In the genomic region with DNA sequence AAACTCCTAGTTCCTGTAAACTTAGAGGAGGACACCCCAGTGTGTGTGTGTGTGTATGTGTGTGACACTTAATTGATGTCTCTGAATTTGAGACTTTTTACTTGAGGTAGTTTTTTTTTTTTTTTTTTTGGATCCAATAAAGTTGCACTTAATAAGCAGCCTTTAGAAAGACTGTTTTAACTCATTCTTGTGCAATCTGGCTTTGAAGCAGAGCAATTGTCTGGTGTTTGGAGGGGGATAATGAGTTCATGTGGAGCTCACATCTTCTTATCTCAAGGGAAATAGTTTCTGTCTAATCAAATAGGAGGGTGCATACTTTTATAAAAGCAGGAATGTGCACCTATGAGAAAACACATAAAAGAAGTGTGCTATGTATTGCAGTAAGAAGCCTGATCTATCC, we compare ENCODE assay signal across 17 mouse cellular contexts.
"Had no signal": no experiment of that assay in that cellular context is flagged by ENCODE, and none has a peak within 500 bp of the region (broad histone marks: within the 10 kb centered on the region; RNA-seq: fewer than 3 reads in every experiment).

No protein-coding gene starts in this region.

- H3K27me3 ChIP-seq: liver, embryonic 13.5 days; liver, embryonic 15.5 days; megakaryocyte, embryonic 14.5 days; midbrain, embryonic 13.5 days; midbrain, embryonic 15.5 days; neural tube, embryonic 12.5 days; stomach, embryonic 15.5 days had no signal

- ATAC-seq: liver, postnatal 0 days; midbrain, embryonic 13.5 days; midbrain, embryonic 15.5 days had no signal

- H3K4me2 ChIP-seq: liver, embryonic 11.5 days; liver, embryonic 13.5 days; liver, embryonic 15.5 days; midbrain, embryonic 11.5 days; midbrain, embryonic 13.5 days; midbrain, embryonic 15.5 days; neural tube, embryonic 12.5 days; stomach, embryonic 15.5 days had no signal

- DNase-seq: liver, embryonic 13.5 days; liver, postnatal 0 days; lung, postnatal 10 days; right cerebral cortex, postnatal 14 days; thymus, adult 2 months; thymus, postnatal 25 days; thymus, postnatal 4 days had no signal

- H3K9me3 ChIP-seq: liver, embryonic 13.5 days; liver, embryonic 15.5 days; stomach, embryonic 15.5 days had no signal

- H3K27ac ChIP-seq: liver, embryonic 13.5 days; liver, embryonic 15.5 days; macrophage; midbrain, embryonic 13.5 days; midbrain, embryonic 15.5 days; neural tube, embryonic 12.5 days; stomach, embryonic 15.5 days; stomach, postnatal 0 days had no signal

- H3K4me1 ChIP-seq: liver, embryonic 13.5 days; liver, embryonic 15.5 days; midbrain, embryonic 13.5 days; midbrain, embryonic 15.5 days; neural tube, embryonic 12.5 days; stomach, embryonic 15.5 days had no signal

- H3K4me3 ChIP-seq: liver, embryonic 13.5 days; liver, embryonic 15.5 days; megakaryocyte, embryonic 14.5 days; midbrain, embryonic 13.5 days; midbrain, embryonic 15.5 days; neural tube, embryonic 12.5 days; stomach, embryonic 15.5 days had no signal

- H3K36me3 ChIP-seq: liver, embryonic 13.5 days; liver, embryonic 15.5 days; midbrain, embryonic 13.5 days; midbrain, embryonic 15.5 days; neural tube, embryonic 12.5 days; stomach, embryonic 15.5 days had no signal

- H3K9ac ChIP-seq: liver, embryonic 13.5 days; liver, embryonic 15.5 days; liver, postnatal 0 days; midbrain, embryonic 13.5 days; midbrain, embryonic 15.5 days; neural tube, embryonic 12.5 days; stomach, embryonic 15.5 days had no signal
